Mouse (Mus musculus) splenic B cell, adult 2 months (primary cell): Measurements from ENCODE around the gene Cys1.

Source experiments
- DNase-seq: peaks from one replicate; pipeline ENCODE4 v3.0.0-alpha.2; 2011; ENCODE audit warnings: low read depth, low spot score
- H3K27me3 ChIP-seq: 2 replicates; pipeline ENCODE4 v1.6.1; 2012; ENCODE audit warnings: mild to moderate bottlenecking, low read length, moderate library complexity, mixed read lengths; ENCODE audit not compliant: control insufficient read depth, poor library complexity, insufficient read depth, severe bottlenecking
- H3K36me3 ChIP-seq: 2 replicates; pipeline ENCODE4 v1.6.1; 2012; ENCODE audit warnings: mild to moderate bottlenecking, low read length, moderate library complexity, mixed read lengths; ENCODE audit not compliant: control insufficient read depth, poor library complexity, insufficient read depth, severe bottlenecking

The Cys1 gene

DNA sequence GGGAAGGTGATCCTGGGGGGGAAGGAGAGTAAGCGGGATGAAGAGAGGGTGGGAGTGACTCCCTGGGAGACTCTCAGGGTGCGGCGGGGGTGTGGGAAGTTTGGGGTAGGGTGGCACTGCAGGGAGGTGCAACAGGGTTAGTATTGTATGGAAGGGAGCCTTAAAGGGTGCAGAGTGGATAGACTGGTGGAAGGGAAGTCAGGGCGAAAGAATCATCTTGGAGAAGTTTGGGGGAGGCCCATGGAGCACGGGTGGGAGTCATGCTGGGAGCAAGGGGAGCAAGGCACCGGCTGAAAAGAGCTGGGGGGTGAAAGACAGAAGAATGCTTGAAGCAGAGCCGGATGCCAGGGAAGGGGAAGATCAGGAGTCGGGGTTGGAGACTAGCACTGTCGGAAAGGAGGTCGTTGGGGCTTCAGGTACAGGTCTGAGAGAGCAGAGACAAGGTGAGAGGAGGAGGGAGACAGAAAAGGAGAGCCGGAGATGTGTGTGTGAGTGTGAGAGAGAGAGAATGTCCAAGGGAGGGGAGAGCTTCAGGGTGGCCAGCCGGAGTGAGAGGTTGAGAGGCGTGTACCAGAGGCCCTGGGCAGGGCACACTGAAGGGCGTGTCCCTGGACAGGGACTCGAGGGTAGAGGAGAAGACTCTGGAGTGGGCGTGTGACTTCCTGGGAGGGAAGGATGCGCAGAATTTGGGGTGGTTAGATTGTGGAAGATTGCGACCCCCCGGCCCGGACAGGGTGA lies at the start of gene Cys1:
Gene Cys1 (minus strand): TSS at position 528 of the 738 bp plus-strand sequence.
- DNase-seq: no peak
- H3K36me3 ChIP-seq: no peaks in the 10 kb centered on the region

DNA sequence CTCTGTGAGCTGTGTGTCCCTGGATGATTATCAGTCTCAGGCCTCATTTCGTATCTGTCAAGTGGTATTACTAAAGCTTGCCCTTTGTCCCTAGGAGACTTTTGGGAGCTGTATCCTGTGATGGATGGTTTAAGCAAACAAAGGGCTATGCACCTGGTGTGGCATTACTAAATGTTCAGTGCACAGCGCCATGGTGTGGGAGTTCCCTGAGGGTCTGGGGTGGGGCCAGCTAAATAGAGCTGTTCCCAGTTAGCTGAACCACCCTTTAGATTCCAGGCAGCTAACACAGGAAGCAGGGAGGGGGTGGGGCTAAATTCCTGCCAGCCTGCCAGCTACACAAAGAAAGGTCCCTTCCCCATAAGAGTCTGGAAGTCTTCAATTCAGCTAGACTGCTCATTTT lies 42.8 kb upstream of the Cys1 start:
- no peaks in the 10 kb centered on the region for H3K27me3 ChIP-seq
- no peaks in the 10 kb centered on the region for H3K36me3 ChIP-seq
- no peak for DNase-seq

More for the DNA sequence above, at the start of gene Cys1:
- H3K27me3 ChIP-seq: no peaks in the 10 kb centered on the region

DNA sequence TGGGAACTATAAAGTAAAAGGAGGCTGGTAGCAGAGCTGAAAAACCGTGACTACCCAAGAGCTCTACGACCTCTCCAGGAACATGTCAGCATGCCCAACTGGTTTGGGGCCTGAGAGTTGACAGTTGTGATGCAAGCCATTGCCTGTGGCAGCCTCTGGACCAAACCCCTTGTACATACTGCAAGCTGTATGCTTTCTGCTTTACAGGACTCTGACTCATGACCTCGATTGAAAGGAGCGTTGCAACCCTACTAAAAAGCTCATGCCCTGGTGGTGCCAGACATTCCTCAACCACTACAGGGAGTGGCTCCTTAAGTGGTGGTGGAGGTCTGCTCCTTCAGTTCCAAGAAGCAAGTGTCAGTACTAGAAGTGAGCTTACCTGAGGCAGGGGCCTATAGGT lies 42.2 kb upstream of the Cys1 start:
- no peaks in the 10 kb centered on the region for H3K36me3 ChIP-seq
- DNase-seq: no peak
- H3K27me3 ChIP-seq: no peaks in the 10 kb centered on the region

DNA sequence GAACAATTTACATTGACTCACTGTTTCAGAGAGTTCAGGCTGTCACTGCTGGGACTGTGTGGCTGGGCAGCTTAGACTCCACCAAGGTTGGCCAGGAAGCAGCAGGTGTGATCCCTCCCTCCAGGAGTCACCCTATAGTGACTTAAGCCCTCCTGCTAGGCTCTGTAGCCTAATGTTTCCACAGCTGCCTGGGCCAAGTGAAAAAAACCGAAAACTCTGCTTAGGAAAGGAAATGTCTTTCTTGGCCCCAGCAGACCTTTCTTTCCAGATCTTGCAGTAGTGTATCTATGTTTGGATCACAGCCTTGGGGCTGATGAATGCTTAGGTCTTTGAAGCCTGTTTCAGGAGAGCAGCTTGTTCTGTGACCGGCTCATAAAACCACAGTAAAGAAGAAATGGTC lies 41.8 kb upstream of the Cys1 start:
- Histone ChIP-seq H3K27me3 (no peaks in the 10 kb centered on the region), H3K36me3 (no peaks in the 10 kb centered on the region)
- no peak for DNase-seq

DNA sequence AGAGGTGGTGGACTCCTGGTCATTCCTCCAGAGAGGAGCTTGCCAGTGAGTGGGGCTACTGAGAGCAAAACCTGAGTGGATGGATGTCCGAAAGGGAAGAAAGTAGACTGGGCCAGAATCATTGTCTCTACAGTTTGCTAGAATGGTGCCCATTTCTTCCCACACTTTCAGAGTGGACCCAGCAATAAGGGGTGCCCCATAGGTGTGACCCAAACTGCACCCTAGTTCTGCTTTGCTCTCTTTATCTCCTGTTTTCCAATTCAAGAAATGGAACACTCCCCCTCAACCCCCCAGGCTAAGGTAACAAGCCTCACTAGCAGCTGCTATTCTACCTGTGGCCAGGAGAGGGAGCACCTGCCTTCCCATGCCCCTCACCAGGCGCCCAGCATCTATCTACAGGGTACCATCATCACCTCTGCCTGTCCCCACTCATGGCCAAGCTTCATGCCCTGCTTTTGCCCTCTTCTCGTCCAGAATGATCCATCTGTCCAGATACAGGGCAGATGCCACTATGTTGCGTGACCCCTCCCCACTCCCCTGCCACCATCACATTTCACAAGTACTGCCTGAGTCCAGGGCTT lies 35.2 kb upstream of the Cys1 start:
- peak; percentile 49 for DNase-seq
- Histone ChIP-seq H3K36me3 (no peaks in the 10 kb centered on the region; the same call in 1 of the 2 replicates), H3K27me3 (no peaks in the 10 kb centered on the region)

DNA sequence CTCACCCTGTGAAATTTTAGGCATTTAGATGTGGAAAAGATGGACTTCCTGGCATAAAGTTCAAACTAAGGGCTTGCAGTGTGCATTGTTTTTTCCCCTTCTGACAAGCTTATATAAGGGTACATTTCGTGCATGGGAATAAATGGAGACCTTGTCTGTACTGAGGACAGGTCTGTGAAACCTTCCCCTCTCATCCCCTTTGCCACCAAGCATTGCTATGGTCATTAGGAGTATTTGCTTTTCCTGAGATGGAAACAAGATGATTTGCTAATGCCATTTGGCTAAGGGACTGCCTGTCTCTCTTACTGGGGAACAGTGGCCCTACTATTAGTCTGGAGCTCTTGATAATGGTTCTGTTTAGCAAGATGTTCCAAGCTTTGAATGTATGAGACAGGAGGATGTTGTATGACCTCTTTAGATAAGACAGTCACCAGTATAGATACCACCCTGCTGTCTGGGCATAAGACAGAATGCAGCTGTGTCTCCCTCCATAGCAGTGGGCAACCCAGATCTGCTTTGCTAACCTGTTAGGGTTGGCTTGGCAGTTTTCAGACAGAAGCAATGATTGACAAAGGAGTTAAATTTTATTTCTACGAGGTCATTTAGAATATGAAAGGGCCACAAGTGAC lies 33.8 kb upstream of the Cys1 start:
- no peaks in the 10 kb centered on the region; the same call in 1 of the 2 replicates for H3K36me3 ChIP-seq
- H3K27me3 ChIP-seq: no peaks in the 10 kb centered on the region
- DNase-seq: no peak

DNA sequence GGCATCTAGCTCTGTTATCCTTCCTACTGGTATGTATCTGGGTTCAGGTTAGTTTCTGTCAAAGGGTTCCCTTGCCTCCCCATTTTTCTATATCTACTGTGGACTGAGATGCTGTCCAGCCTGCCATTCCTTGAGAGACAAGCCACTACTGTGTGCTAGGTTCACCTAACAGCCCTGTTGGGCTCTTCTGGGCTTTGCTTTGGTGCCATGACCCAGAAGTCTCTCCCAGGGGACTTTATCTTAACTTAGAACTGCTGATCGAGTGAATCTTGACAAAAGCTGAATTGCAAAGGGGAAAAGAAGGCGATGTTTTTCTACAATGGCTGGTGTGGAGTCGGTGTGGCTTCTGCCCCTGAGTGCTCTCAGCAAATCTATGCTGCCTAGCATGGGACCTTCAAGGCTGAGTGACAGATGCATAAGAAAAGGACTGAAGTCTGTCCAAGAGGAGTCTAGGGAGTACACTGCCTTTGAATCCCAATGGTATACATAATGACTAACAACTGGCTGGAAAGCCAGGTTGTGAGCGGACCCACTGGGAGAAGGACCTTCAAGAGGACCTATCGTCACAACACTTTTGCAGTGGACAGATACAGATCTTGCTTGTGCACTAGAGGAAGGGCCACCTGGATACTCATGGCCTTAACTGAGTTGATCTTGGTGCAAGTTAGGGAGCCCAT lies 33.1 kb upstream of the Cys1 start:
- DNase-seq: no peak
- no peaks in the 10 kb centered on the region for H3K27me3 ChIP-seq
- no peaks in the 10 kb centered on the region; the same call in 1 of the 2 replicates for H3K36me3 ChIP-seq

DNA sequence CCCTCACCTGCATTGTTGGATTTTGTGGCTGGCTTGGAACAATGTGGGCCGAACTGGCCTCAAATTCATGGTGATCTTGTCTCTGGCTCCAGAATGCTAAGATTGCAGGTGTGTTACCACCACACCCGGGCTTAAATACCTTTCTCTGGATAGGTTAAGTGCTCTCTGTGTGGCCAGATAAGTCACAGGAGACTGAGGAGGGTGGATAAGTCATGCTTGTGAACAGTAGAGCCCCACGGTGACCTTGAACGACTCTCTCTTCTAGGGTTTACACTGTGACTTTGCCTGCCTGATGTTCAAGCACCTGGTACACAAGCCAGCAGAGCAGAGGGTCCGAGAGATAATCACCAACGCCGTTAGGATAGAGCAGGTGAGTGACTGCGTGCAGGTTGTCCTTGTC lies 30.8 kb upstream of the Cys1 start:
- no peaks in the 10 kb centered on the region; the same call in 1 of the 2 replicates for H3K36me3 ChIP-seq
- DNase-seq: no peak
- no peaks in the 10 kb centered on the region for H3K27me3 ChIP-seq

DNA sequence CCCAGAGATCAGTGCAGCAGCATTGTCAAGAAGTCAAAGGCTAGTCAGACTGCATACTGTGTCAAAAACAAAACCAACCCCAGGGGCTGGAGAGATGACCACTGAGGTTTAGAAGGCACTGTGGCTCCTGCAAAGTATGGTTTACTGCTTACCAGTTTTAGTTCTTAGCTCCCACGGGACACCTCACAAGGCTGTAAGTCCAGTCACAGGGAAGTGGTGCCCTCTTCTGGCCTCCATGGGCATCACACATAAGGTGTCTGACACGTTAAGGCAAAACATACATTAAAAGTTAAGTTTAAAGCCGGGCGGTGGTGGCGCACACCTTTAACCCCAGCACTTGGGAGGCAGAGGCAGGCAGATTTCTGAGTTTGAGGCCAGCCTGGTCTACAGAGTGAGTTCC lies 29.1 kb upstream of the Cys1 start:
- DNase-seq: peak; percentile 73
- Histone ChIP-seq H3K27me3 (no peaks in the 10 kb centered on the region), H3K36me3 (no peaks in the 10 kb centered on the region; the same call in 1 of the 2 replicates)

DNA sequence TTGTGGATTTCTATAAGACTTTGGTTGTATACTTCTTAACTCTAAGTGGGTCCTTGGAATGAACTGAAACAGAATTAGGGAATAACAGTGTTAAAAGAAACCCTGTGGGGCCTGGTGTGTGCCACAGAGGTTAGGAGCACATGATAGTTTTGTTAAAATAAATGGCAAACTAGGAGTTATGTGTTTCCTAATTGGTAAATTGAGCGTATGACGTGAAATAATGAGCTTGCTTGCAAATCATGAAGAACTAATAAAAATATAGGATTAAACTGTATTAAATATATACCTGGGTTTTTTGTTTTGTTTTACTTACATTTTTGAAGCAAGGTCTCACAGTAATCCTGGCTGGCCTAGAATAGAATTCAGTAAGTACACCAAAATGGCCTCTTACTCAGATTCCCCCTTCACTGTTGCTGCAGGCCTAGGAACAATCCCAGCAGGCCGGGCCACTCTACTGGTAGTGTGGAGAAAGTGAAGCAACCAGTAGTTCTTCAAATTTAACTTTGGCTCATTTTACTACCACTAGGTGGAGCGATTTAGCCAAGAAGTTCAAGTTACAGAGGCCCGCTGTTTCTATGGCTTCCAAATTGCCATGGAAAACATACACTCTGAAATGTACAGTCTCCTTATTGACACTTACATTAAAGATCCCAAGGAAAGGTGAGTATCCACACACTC lies 28.4 kb upstream of the Cys1 start:
- Histone ChIP-seq H3K27me3 (no peaks in the 10 kb centered on the region), H3K36me3 (no peaks in the 10 kb centered on the region; the same call in 1 of the 2 replicates)
- peak; percentile 82 for DNase-seq

DNA sequence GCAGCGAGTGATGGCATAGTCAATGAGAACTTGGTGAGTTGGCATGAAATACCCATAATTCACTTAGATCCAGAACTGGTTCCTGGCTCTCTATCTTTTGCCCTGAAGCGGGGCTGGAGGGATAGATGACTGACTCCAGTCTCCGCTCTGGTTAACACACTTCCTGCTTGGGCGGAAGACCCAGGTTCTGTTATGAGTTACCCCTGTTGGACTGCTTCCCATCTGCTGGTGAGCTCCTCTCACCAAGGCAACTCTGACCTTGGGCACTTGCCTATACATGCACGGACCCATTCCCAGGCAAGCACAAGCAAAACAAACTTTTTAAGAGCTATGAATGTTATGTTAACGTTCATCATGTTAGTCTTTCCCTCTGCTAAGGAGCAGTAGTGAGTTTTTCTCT lies 27.8 kb upstream of the Cys1 start:
- DNase-seq: peak; percentile 64
- H3K27me3 ChIP-seq: no peaks in the 10 kb centered on the region

DNA sequence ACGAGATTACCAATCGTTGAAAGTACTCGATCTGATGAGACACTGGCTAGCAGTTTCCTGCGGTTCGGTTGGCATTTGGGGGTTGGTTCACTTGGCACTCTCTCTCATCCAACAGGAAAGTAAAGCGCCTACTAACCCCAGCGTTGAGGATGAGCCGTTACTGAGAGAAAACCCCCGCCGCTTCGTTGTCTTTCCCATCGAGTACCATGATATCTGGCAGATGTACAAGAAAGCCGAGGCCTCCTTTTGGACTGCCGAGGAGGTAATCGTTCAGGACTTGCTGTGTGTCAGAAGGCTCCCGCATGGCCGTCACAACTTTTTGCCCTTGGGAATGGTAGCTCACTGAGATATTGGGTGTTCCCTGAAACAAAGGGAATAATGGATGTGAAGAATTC lies 27.2 kb upstream of the Cys1 start:
- DNase-seq: no peak
- Histone ChIP-seq H3K27me3 (no peaks in the 10 kb centered on the region), H3K36me3 (no peaks in the 10 kb centered on the region; the same call in 1 of the 2 replicates)

More for the DNA sequence above, 27.8 kb upstream of the Cys1 start:
- H3K36me3 ChIP-seq: no peaks in the 10 kb centered on the region; the same call in 1 of the 2 replicates

DNA sequence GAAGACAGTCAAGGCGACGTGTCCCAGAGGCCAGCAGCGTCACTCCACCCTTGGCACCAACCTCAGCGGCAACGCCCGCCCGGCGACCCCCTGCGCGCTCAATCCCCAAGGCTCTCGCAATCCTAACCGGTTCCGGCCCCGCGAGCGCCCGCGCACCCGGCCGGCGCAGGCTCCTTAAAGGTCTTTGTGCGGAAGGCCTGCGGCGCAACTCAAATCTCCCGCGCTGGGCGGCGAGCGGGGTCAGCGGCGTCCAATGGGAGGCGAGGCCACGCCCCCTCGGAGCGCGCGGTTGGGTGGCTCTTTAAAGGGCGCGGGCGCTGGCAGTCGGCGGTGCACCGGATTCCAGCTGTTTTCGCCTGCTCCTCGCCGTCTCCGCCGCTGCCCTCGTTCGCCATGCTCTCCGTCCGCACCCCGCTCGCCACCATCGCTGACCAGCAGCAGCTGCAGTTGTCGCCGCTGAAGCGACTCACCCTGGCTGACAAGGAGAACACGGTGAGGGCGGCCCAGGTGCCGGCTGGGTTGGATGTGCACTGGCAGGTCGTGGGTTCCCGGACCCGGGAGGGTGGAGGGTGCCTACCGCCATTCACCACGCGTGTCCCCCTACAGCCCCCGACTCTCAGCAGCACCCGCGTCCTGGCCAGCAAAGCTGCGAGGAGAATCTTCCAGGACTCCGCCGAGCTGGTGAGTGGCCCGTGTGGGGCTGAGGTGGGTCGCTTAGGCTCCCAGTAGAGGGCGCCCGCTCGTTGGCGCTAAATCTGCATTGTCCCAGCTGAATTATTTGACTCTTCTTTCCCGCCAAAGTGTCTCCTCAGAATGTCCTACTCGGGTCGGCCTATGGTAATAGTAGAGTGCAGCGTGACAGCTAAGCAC lies 26.6 kb upstream of the Cys1 start, which contains the start of gene Rrm2:
Gene Rrm2 (plus strand): TSS at position 288 of the 870 bp plus-strand sequence.
- no peaks in the 10 kb centered on the region; the same call in 1 of the 2 replicates for H3K36me3 ChIP-seq
- no peaks in the 10 kb centered on the region for H3K27me3 ChIP-seq
- DNase-seq: peak; percentile 96

DNA sequence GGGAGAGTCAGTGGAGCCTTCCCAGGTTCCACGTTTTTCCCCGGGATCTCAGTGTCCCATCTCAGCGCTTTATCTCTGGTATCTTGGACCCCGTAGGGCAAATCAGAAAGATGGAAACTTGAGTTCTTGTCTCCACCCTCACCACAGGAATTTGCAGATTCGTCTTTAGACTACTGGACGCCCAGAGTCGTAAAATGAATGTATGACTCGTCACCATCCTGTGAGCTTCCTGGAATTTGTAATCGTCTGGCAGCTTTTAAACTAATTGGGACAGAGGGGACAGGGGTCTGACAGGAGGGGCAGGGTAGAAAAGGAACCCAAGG lies 25.8 kb upstream of the Cys1 start:
- Histone ChIP-seq H3K36me3 (no peaks in the 10 kb centered on the region), H3K27me3 (no peaks in the 10 kb centered on the region)
- DNase-seq: no peak
